Mouse (Mus musculus): ENCODE results near the gene Gm20388. TPM values are rescaled to one million over a fixed set of nuclear protein-coding genes. Genes with fewer than 3 reads are reported as not detected.

Gm20388 gene
- polyA plus RNA-seq, 1 experiment from 2014 or later = 1.7 TPM

DNA sequence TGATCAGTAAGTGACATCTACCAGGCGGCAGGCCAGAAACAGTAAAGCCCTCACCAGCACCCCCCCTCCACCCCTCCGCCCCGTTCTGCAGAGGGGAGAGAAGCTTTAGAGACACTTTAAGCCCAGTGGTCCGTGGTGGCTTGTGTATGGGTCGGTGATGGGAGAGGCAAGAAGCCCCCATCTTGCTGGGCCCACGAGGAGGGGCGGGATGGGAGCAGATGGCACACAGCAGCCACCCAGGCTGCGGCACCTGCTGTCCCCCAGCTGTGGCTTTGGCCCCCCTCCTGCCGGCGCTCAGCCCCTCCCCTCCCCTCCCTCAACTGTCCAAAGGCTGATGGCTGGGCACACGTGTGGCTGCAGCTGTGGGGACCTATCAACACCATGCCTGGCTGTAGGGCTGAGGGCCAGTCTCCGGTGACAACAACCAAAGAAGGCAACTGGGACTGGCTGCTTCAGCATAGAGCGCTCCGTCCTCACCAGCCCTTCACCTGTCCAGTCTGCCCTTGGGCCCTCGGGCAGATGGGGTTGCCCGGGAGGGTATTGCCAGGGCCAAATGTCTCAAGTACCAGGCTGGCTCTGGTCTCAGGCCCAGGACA lies 2740.8 kb downstream of the Gm20388 start:
- Histone ChIP-seq H3K4me3 (no peak overlapping the region), H3K27ac (peak overlapping the region; percentile 64), H3K4me1 (replicated peaks) (peaks cover 67% of the 10 kb centered on the region), H3K27me3 (ENCODE audit: insufficient read depth, poor library complexity, severe bottlenecking) (peaks cover 5% of the 10 kb centered on the region; the same call in 1 of the 2 replicates), H3K9me3 (no peaks in the 10 kb centered on the region), H3K36me3 (peaks cover 11% of the 10 kb centered on the region; the same call in 1 of the 2 replicates)
- 71% methylated on average over 16 of the region's 16 CpGs for WGBS
- peak; percentile 18 for DNase-seq (ENCODE audit: low spot score)

DNA sequence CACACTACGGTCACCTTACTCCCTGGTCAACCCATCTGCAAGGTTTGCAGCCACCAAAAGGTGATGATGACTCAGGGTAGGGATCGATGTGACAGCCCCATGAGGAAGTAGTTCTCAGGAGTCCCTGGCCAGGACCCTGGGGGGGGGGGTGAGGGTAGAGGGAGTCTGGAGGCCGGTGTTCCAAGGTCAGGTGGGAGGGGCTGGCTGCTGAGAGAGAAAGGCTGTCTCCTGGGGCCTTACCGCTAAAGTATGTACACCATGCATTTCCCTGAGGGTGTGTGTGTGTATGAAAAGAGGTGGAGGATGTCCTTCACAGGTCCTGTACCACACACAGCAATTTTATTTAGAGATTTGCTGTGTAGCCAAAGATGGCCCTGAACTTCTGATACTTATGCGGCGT lies 2742.0 kb downstream of the Gm20388 start:
- no peaks in the 10 kb centered on the region for H3K9me3 ChIP-seq
- no peak for DNase-seq (ENCODE audit: low spot score)
- no peak overlapping the region for H3K4me3 ChIP-seq
- peaks cover 5% of the 10 kb centered on the region; the same call in 1 of the 2 replicates for H3K27me3 ChIP-seq (ENCODE audit: insufficient read depth, poor library complexity, severe bottlenecking)
- 0 out of 2 replicates have a peak overlapping the region, but pooled peaks have one; percentile 35 for H3K27ac ChIP-seq
- H3K36me3 ChIP-seq = peaks cover 10% of the 10 kb centered on the region; the same call in 1 of the 2 replicates
- H3K4me1 ChIP-seq (replicated peaks) = peaks cover 73% of the 10 kb centered on the region
- WGBS = 74% methylated on average over 6 of the region's 6 CpGs

DNA sequence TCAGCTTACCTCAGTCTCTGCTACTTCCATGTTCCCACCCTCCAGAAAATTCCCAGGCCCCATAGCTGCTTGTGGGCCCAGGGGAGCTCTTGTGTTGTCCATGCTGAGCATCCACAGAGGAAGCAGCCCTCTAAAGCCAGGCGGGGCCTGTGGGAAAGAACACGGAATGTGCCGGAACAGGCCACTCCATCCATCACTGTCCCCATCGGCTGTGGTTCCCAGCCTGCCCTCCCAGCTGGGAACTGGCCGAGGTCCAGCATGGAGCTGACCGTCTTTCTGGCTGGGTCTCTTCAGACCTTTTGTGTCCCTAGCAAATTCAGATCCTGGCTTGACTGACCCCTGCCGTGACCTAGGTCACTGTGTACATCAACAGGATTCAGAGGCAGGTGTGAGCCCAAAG lies 2744.1 kb downstream of the Gm20388 start:
- H3K27ac ChIP-seq = peak overlapping the region; percentile 5; the same call in 1 of the 2 replicates
- H3K4me3 ChIP-seq = no peak overlapping the region
- peaks cover 81% of the 10 kb centered on the region for H3K4me1 ChIP-seq (replicated peaks)
- H3K36me3 ChIP-seq = 0 out of 2 replicates have a peak, but pooled peaks cover 4% of the 10 kb centered on the region
- 0 out of 2 replicates have a peak, but pooled peaks cover 3% of the 10 kb centered on the region for H3K27me3 ChIP-seq (ENCODE audit: insufficient read depth, poor library complexity, severe bottlenecking)
- H3K9me3 ChIP-seq = no peaks in the 10 kb centered on the region
- no peak for DNase-seq (ENCODE audit: low spot score)
- 59% methylated on average over 7 of the region's 7 CpGs for WGBS

DNA sequence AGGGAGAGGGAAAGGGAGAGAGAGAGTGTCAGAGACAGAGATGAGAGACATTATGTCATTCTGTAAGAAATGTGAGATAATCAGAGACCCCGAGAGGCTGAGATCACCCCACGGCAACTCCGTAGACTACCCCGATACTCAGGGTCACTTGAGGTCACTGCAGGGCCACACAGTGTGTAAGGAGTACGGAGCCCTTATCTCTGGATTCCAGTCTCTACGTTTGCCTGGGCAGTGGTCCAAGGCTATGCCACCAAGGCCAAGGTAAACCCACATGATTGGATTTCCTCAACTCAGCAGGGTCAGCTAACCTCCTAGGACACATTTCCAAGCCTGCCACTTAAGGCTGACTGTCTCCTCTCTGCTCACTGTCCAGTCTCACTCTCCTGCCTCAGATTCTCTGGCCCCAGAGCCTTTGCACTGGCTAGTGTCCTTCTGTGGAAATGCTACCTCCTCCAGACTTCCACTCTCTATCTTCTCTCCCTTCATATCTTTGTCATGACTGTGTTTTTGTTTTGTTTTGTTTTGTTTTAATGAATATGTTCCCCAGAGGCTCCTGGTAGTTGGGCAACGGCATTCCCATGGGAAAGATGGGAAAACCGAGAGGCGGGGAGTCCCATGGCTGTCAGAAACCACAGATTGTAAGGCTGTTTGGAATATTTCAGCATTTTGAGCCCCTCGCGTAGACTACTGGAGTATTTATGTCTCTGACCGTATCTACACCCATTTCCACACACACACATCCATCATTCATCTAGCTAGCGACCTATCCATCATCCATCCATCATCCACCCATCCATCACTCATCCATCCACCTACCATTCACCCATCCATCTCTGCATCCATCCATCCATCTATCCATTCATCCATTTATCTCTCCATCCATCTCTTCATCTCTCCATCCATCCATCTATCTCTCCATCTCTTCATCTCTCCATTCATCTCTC lies 2745.7 kb downstream of the Gm20388 start:
- H3K9me3 ChIP-seq = no peaks in the 10 kb centered on the region
- peaks cover 78% of the 10 kb centered on the region for H3K4me1 ChIP-seq (replicated peaks)
- no peak overlapping the region for H3K27ac ChIP-seq

DNA sequence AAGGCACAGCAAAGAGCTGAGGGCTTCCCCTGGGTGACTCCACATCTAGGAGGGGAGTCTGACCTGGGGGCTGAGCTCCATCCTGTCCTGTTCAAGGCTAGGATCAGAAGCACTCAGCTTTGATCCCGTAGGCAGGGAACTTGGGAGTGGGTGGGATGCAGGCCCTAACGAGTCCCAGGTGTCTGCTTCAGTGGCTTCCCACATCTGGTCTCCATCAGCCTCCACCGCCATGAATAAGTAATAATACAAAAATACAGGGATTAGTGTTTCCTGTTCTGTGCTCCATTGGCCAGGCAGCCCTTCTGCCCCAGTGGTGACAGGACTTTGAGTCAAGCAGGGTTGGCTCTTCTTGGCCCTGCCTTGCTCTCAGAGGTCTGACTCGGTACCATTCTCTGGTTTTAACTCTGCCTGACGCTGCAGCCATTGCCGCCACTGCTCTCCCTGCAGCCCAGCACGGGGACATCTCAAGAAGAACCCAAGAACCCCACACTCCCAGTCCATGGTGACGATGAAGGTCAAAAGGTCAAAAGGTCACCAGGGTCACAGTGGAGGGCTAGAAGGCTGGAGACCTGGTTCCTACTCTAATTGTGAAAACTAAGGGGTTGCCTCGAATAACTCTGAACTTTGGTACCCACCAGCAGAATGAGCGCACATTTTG lies 2747.6 kb downstream of the Gm20388 start:
- H3K4me3 ChIP-seq = no peak overlapping the region
- peak; percentile 56 for DNase-seq (ENCODE audit: low spot score)
- no peaks in the 10 kb centered on the region for H3K27me3 ChIP-seq (ENCODE audit: insufficient read depth, poor library complexity, severe bottlenecking)
- H3K9me3 ChIP-seq = no peaks in the 10 kb centered on the region
- 66% methylated on average over 10 of the region's 10 CpGs for WGBS
- peaks cover 66% of the 10 kb centered on the region for H3K4me1 ChIP-seq (replicated peaks)
- 0 out of 2 replicates have a peak overlapping the region, but pooled peaks have one; percentile 62 for H3K27ac ChIP-seq
- no peaks in the 10 kb centered on the region for H3K36me3 ChIP-seq

More for the DNA sequence above, 2745.7 kb downstream of the Gm20388 start:
- Histone ChIP-seq H3K36me3 (no peaks in the 10 kb centered on the region), H3K27me3 (ENCODE audit: insufficient read depth, poor library complexity, severe bottlenecking) (no peaks in the 10 kb centered on the region), H3K4me3 (no peak overlapping the region)
- no peak for DNase-seq (ENCODE audit: low spot score)
- 89% methylated on average over 13 of the region's 13 CpGs for WGBS

DNA sequence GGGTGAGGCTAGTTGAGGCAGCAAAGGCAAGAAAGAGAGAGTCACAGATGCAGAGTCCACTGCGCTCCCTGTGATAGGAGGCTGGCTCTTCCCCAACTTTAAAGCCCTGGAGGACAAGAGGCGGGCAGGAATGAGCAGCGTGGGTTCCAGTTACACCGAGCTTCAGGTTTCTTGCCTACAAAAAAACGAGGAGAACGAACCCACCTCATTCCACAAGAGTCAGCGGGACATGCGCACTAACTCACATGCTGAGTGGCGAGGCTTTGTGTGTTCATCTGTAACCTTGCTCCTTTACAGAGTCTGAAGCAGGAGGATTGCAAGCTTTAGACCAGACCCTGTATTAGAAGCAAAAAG lies 2748.1 kb downstream of the Gm20388 start:
- H3K27me3 ChIP-seq (ENCODE audit: insufficient read depth, poor library complexity, severe bottlenecking) = no peaks in the 10 kb centered on the region
- H3K4me1 ChIP-seq (replicated peaks) = peaks cover 67% of the 10 kb centered on the region
- H3K9me3 ChIP-seq = no peaks in the 10 kb centered on the region
- no peaks in the 10 kb centered on the region for H3K36me3 ChIP-seq
- H3K4me3 ChIP-seq = no peak overlapping the region
- peak overlapping the region; percentile 1; the same call in 1 of the 2 replicates for H3K27ac ChIP-seq
- WGBS = 68% methylated on average over 9 of the region's 9 CpGs
- DNase-seq (ENCODE audit: low spot score) = peak; percentile 27

DNA sequence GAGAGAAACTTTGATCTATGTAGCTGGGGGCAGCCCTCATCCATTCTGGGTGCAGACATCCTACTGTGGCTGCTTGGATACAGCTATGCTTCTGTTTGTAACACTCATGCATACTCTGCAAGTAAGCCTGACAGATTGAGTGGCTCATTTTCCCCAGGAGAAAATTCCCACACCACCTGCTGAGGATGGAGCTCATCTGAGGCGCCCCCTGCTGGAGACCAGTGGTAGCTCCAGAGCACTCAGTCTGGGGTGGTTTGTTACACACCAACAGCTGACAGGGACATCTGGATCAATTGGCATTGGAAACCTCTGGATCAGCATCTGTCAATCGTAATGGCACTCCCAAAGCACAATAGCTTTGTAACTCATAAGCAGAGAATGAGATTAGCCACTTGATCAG lies 2749.4 kb downstream of the Gm20388 start:
- peaks cover 58% of the 10 kb centered on the region for H3K4me1 ChIP-seq (replicated peaks)
- no peaks in the 10 kb centered on the region for H3K36me3 ChIP-seq
- H3K9me3 ChIP-seq = no peaks in the 10 kb centered on the region
- WGBS = 66% methylated on average over 2 of the region's 2 CpGs
- H3K27ac ChIP-seq = no peak overlapping the region
- DNase-seq (ENCODE audit: low spot score) = no peak
- no peaks in the 10 kb centered on the region; the same call in 1 of the 2 replicates for H3K27me3 ChIP-seq (ENCODE audit: insufficient read depth, poor library complexity, severe bottlenecking)
- H3K4me3 ChIP-seq = no peak overlapping the region

DNA sequence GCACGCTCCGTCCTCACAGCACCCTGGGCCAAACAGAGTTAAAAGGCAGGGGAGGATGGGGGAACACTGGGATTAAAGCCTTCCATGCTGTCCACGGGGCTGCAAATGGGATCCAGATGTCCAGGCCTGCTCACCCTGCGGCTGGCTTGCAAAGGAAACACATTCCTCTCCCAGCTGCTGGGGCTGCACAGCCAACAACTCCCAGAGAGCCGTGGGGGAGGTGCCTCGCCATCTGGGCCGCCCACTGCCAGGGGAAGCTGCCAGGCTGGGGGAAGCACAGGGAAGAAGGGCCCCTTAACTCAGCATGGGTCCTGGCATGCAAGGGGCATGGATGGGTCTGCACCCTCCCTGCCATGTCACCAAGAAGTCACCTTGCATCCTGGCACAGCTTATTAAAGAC lies 2750.5 kb downstream of the Gm20388 start:
- WGBS = 47% methylated on average over 7 of the region's 7 CpGs
- peaks cover 61% of the 10 kb centered on the region for H3K4me1 ChIP-seq (replicated peaks)
- DNase-seq (ENCODE audit: low spot score) = peak; percentile 69
- no peak overlapping the region; the same call in 1 of the 2 replicates for H3K27ac ChIP-seq
- no peak overlapping the region for H3K4me3 ChIP-seq
- no peaks in the 10 kb centered on the region for H3K9me3 ChIP-seq
- H3K27me3 ChIP-seq (ENCODE audit: insufficient read depth, poor library complexity, severe bottlenecking) = peaks cover 6% of the 10 kb centered on the region
- no peaks in the 10 kb centered on the region for H3K36me3 ChIP-seq

DNA sequence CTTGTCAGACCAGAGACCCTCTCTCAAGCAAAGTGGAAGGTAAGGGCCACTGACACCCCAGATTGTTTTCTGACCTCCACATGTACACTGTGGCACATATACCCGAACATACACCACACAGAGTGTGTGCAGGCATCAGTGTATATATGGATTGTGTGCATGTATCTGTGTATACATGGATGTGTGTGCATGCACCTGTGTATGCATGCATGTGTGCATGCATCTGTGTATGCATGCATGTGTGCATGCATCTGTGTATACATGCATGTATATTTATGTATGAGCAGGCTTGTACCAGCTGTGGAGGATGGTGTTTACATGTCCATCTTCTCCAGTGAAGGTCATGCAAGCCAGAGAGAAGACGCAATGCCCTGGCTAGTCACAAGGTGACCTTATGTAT lies 2751.3 kb downstream of the Gm20388 start:
- no peak overlapping the region for H3K27ac ChIP-seq
- H3K4me1 ChIP-seq (replicated peaks) = peaks cover 65% of the 10 kb centered on the region
- DNase-seq (ENCODE audit: low spot score) = no peak
- H3K4me3 ChIP-seq = no peak overlapping the region
- WGBS = 82% methylated on average over 2 of the region's 2 CpGs
- H3K27me3 ChIP-seq (ENCODE audit: insufficient read depth, poor library complexity, severe bottlenecking) = peaks cover 14% of the 10 kb centered on the region
- H3K36me3 ChIP-seq = no peaks in the 10 kb centered on the region
- H3K9me3 ChIP-seq = no peaks in the 10 kb centered on the region

DNA sequence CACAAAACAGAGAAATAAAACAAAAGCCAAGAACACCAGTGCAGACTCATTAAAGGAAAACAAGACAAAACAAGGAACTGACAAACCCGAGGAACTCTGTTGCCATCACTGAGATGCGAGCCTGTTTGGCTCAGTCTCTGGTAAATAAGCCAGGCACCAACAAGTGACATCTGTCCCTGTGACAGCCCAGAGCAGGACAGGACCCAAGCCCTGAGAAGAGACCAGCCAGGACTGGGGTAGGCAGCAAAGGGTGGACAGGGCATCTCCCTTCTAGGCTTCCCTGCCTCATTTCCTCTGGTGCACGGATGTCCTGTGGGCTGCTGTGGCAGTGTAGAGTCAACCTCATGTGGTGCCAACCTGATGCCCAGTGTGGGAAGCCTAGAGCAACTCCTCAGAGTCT lies 2752.5 kb downstream of the Gm20388 start:
- H3K27ac ChIP-seq = no peak overlapping the region

DNA sequence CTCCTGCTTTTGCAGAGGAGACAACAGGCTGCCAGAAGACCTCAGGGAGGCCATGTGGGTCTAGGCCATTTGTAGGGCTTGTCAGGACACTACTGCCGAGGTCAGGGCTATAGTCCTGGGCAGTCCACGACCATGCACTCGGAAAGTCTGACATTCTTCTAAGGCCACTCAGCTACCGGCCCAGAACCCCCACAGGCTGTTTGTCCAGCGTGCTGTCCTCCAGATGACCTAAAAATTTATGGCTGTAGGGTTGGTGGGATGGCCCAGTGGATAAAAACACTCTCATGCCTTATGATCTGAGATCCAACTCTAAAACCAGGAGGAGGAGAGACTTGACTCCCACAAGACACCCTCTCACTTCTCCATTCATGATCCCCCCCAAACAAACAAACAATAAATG lies 2753.0 kb downstream of the Gm20388 start:
- peaks cover 63% of the 10 kb centered on the region for H3K4me1 ChIP-seq (replicated peaks)

More for the DNA sequence above, 2752.5 kb downstream of the Gm20388 start:
- 82% methylated on average over 3 of the region's 3 CpGs for WGBS
- Histone ChIP-seq H3K9me3 (no peaks in the 10 kb centered on the region), H3K4me1 (replicated peaks) (peaks cover 65% of the 10 kb centered on the region), H3K36me3 (no peaks in the 10 kb centered on the region), H3K4me3 (no peak overlapping the region), H3K27me3 (ENCODE audit: insufficient read depth, poor library complexity, severe bottlenecking) (peaks cover 26% of the 10 kb centered on the region)
- no peak for DNase-seq (ENCODE audit: low spot score)

DNA sequence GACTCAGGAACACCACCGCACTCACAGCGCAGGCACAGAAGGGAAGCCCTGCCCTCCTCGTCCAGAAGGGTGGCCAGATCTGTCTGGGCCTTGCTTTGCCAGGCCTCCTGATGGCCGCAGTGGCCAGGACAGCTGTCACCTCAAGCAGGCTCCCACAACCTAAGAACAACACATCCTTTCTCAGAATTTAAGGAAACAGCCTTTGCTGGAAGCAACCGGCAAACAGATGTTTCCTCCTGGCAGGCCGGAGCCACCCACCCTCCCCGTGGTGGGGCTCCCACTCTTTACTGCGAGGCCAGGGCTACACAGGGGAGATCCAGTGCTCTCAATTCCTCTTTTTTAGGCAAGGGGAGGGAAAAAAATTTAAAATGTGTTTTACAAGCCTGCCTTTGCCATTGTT lies 2754.6 kb downstream of the Gm20388 start:
- peaks cover 47% of the 10 kb centered on the region for H3K27me3 ChIP-seq (ENCODE audit: insufficient read depth, poor library complexity, severe bottlenecking)
- H3K4me1 ChIP-seq (replicated peaks) = peaks cover 65% of the 10 kb centered on the region
- 58% methylated on average over 8 of the region's 8 CpGs for WGBS
- no peaks in the 10 kb centered on the region for H3K36me3 ChIP-seq
- no peaks in the 10 kb centered on the region for H3K9me3 ChIP-seq
- DNase-seq (ENCODE audit: low spot score) = no peak
- H3K4me3 ChIP-seq = no peak overlapping the region
- H3K27ac ChIP-seq = no peak overlapping the region; the same call in 1 of the 2 replicates

More for the DNA sequence above, 2753.0 kb downstream of the Gm20388 start:
- no peak for DNase-seq (ENCODE audit: low spot score)
- 75% methylated on average over 5 of the region's 5 CpGs for WGBS
- H3K9me3 ChIP-seq = no peaks in the 10 kb centered on the region
- H3K4me3 ChIP-seq = no peak overlapping the region
- no peaks in the 10 kb centered on the region for H3K36me3 ChIP-seq
- H3K27ac ChIP-seq = no peak overlapping the region
- peaks cover 31% of the 10 kb centered on the region for H3K27me3 ChIP-seq (ENCODE audit: insufficient read depth, poor library complexity, severe bottlenecking)

Data from hindbrain, embryonic 10.5 days (tissue).